Comparison of ENCODE assay signal across 8 mouse cellular contexts in the genomic region with DNA sequence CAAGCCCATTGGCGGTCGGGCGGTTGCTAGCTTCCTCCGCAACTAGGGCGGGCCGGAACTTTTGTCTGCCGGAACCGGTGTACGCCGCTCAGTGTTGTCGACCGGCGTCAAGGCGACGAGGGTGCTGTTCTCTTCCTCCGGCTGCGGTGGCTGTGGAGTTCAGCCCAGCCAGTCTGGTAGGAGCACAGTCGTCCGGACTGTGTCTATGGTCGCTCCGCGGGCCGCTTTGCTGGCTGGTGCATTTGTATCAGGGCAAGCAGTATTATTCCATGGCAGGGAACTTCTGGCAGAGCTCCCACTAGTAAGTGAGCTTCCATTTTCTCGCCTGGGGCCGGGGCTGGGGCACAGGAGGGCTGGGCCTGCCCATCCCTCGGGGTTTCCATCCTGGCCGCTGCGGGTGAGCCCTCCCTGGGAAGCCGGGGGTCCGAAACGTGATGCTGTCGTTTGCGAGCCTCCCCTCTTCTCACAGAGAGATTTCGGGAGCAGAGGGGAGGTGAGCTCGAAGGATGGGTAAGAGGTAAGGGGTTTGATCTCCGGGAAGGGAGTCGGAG. TPM values are rescaled to one million over a fixed set of nuclear protein-coding genes. Genes with fewer than 3 reads are reported as not detected.
DNase-seq lines count a peak whose midpoint lies in the region; ATAC-seq and TF ChIP-seq lines count a peak whose summit lies in the region.

Gene Ccnc (plus strand): TSS at position 87 of the 551 bp plus-strand sequence.

- peak; percentile 68; the same call in 1 of the 2 replicates for TF ChIP-seq POLR2A in brain, embryonic 14.5 days (IDR thresholded peaks at IDR 0.05; ENCODE audit: borderline replicate concordance, extremely low read depth, insufficient read depth, insufficient read length, poor library complexity, severe bottlenecking)
- peak; percentile 65 for TF ChIP-seq POLR2A in liver, adult 2 months (IDR thresholded peaks at IDR 0.05; ENCODE audit: extremely low read depth, insufficient read depth, low read length)
- TF ChIP-seq POLR2A in myocyte (IDR thresholded peaks at IDR 0.05; ENCODE audit: insufficient read length, low read depth), result peak; percentile 98

- no peaks in the 10 kb centered on the region for H3K9me3 ChIP-seq in erythroblast, embryonic 14.5 days (ENCODE audit: control insufficient read depth, low read length)
- H3K9me3 ChIP-seq in heart, embryonic 11.5 days (replicated peaks; ENCODE audit: control insufficient read depth, low read length), result no peaks in the 10 kb centered on the region
- H3K9me3 ChIP-seq in kidney, embryonic 16.5 days (ENCODE audit: low read length), result no peaks in the 10 kb centered on the region

- under 1% methylated on average over 37 of the region's 37 CpGs for WGBS in heart, embryonic 11.5 days (ENCODE audit: insufficient replicate concordance)
- WGBS in kidney, embryonic 16.5 days, result under 1% methylated on average over 37 of the region's 37 CpGs
- under 1% methylated on average over 37 of the region's 37 CpGs for WGBS in liver, adult 2 months

- H3K27me3 ChIP-seq in C2C12 (ENCODE audit: control insufficient read depth, insufficient read depth, insufficient read length), result no peaks in the 10 kb centered on the region
- H3K27me3 ChIP-seq in erythroblast, embryonic 14.5 days (ENCODE audit: control insufficient read depth), result peaks cover 7% of the 10 kb centered on the region
- no peaks in the 10 kb centered on the region for H3K27me3 ChIP-seq in heart, embryonic 11.5 days (ENCODE audit: control insufficient read depth, insufficient read depth, low read length)
- no peaks in the 10 kb centered on the region for H3K27me3 ChIP-seq in kidney, embryonic 16.5 days (ENCODE audit: insufficient read depth, low read length)
- H3K27me3 ChIP-seq in liver, adult 2 months (ENCODE audit: control insufficient read depth, insufficient read depth, low read length), result no peaks in the 10 kb centered on the region
- no peaks in the 10 kb centered on the region for H3K27me3 ChIP-seq in myocyte (ENCODE audit: control insufficient read depth, insufficient read depth, insufficient read length)
- no peaks in the 10 kb centered on the region for H3K27me3 ChIP-seq in splenic B cell, adult 2 months (ENCODE audit: control insufficient read depth, insufficient read depth, low read length, poor library complexity, severe bottlenecking)

- peaks cover 35% of the 10 kb centered on the region for H3K79me2 ChIP-seq in C2C12 (ENCODE audit: control insufficient read depth, insufficient read depth)
- no peaks in the 10 kb centered on the region; the same call in 1 of the 2 replicates for H3K79me2 ChIP-seq in liver, adult 2 months (ENCODE audit: control insufficient read depth, insufficient read depth, low read length)
- H3K79me2 ChIP-seq in myocyte (ENCODE audit: control insufficient read depth, insufficient read depth), result peaks cover 26% of the 10 kb centered on the region

- H3K36me3 ChIP-seq in C2C12 (ENCODE audit: control insufficient read depth, insufficient read depth), result peaks cover 7% of the 10 kb centered on the region
- H3K36me3 ChIP-seq in erythroblast, embryonic 14.5 days (ENCODE audit: control insufficient read depth), result peaks cover 5% of the 10 kb centered on the region
- H3K36me3 ChIP-seq in heart, embryonic 11.5 days (ENCODE audit: control insufficient read depth, insufficient read depth, low read length), result no peaks in the 10 kb centered on the region
- no peaks in the 10 kb centered on the region for H3K36me3 ChIP-seq in kidney, embryonic 16.5 days (ENCODE audit: insufficient read depth, low read length)
- H3K36me3 ChIP-seq in liver, adult 2 months (ENCODE audit: control insufficient read depth, insufficient read depth, low read length), result no peaks in the 10 kb centered on the region; the same call in 1 of the 2 replicates
- peaks cover 1% of the 10 kb centered on the region for H3K36me3 ChIP-seq in myocyte (ENCODE audit: control insufficient read depth, insufficient read depth)
- H3K36me3 ChIP-seq in splenic B cell, adult 2 months (ENCODE audit: control insufficient read depth, insufficient read depth, low read length, poor library complexity, severe bottlenecking), result 0 out of 2 replicates have a peak, but pooled peaks cover under 1% of the 10 kb centered on the region

- H3K4me1 ChIP-seq in erythroblast, embryonic 14.5 days (ENCODE audit: control insufficient read depth), result peaks cover 19% of the 10 kb centered on the region
- H3K4me1 ChIP-seq in heart, embryonic 11.5 days (ENCODE audit: control insufficient read depth, insufficient read depth, low read length), result peaks cover 2% of the 10 kb centered on the region; the same call in 1 of the 2 replicates
- H3K4me1 ChIP-seq in kidney, embryonic 16.5 days (ENCODE audit: insufficient read depth, low read length), result peaks cover 5% of the 10 kb centered on the region
- H3K4me1 ChIP-seq in liver, adult 2 months (ENCODE audit: control insufficient read depth, insufficient read depth, low read length), result peaks cover 3% of the 10 kb centered on the region; the same call in 1 of the 2 replicates

- H3K9ac ChIP-seq in heart, embryonic 11.5 days (ENCODE audit: low read depth, low read length), result peak within 1 kb of the TSS; percentile 88
- H3K9ac ChIP-seq in kidney, embryonic 16.5 days (replicated peaks; ENCODE audit: low read length), result peak within 1 kb of the TSS; percentile 82
- peak within 1 kb of the TSS; percentile 73 for H3K9ac ChIP-seq in liver, adult 2 months (ENCODE audit: low read depth, low read length)

- H3K4me3 ChIP-seq in C2C12 (ENCODE audit: insufficient read depth, poor library complexity, severe bottlenecking) (peak within 1 kb of the TSS; percentile 80), myocyte (peak within 1 kb of the TSS; percentile 87)
- H3K4me3 ChIP-seq in erythroblast, embryonic 14.5 days (replicated peaks), result peak within 1 kb of the TSS; percentile 73
- H3K4me3 ChIP-seq in heart, embryonic 11.5 days (ENCODE audit: low read depth, low read length), result peak within 1 kb of the TSS; percentile 89
- peak within 1 kb of the TSS; percentile 78 for H3K4me3 ChIP-seq in kidney, embryonic 16.5 days (ENCODE audit: low read length)
- peak within 1 kb of the TSS; percentile 86 for H3K4me3 ChIP-seq in liver, adult 2 months (ENCODE audit: insufficient read depth, low read depth, low read length)

- ATAC-seq in heart, embryonic 11.5 days (replicated peaks; ENCODE audit: insufficient number of reproducible peaks, low FRiP score, low TSS enrichment), result peak; percentile 95
- ATAC-seq in kidney, embryonic 16.5 days (ENCODE audit: low FRiP score, low TSS enrichment), result peak; percentile 98

- H3ac ChIP-seq in C2C12 (ENCODE audit: control insufficient read depth, insufficient read length, low read depth) (peak within 1 kb of the TSS; percentile 78), myocyte (ENCODE audit: control insufficient read depth, insufficient read length) (peak within 1 kb of the TSS; percentile 41)

- peak within 1 kb of the TSS; percentile 77 for H3K4me2 ChIP-seq in heart, embryonic 11.5 days
- peak within 1 kb of the TSS; percentile 60 for H3K4me2 ChIP-seq in kidney, embryonic 16.5 days (replicated peaks; ENCODE audit: low read depth, low read length)
- peak within 1 kb of the TSS; percentile 88 for H3K4me2 ChIP-seq in myocyte (ENCODE audit: low read depth)

- DNase-seq in brain, embryonic 14.5 days (ENCODE audit: low read depth), result peak; percentile 98
- DNase-seq in liver, adult 2 months (ENCODE audit: extremely low read depth, low read depth, low spot score), result peak; percentile 84
- DNase-seq in splenic B cell, adult 2 months (ENCODE audit: low read depth, low spot score), result peak; percentile 91

- peak within 1 kb of the TSS; percentile 61 for H3K27ac ChIP-seq in heart, embryonic 11.5 days (ENCODE audit: low read depth, low read length)
- peak within 1 kb of the TSS; percentile 85 for H3K27ac ChIP-seq in kidney, embryonic 16.5 days (ENCODE audit: low read length)
- peak within 1 kb of the TSS; percentile 18; the same call in 1 of the 2 replicates for H3K27ac ChIP-seq in liver, adult 2 months (replicated peaks; ENCODE audit: insufficient read depth, low read depth, low read length)

- no peak for TF ChIP-seq CTCF in C2C12 (IDR thresholded peaks at IDR 0.05; ENCODE audit: control insufficient read depth, insufficient read depth, insufficient read length)
- TF ChIP-seq CTCF in brain, embryonic 14.5 days (IDR thresholded peaks at IDR 0.05; ENCODE audit: borderline replicate concordance, extremely low read depth, insufficient read depth, insufficient read length), result no peak
- TF ChIP-seq CTCF in liver, adult 2 months (IDR thresholded peaks at IDR 0.05; ENCODE audit: low read depth, low read length), result no peak

- peaks cover 20% of the 10 kb centered on the region for H3K79me3 ChIP-seq in C2C12 (ENCODE audit: low read depth)

TF ChIP-seq in C2C12, 6 proteins besides CTCF, POLR2A, EP300 and RAD21:
- TF ChIP-seq MAX (IDR thresholded peaks at IDR 0.05), result no peak
- no peak for TF ChIP-seq CEBPB (IDR thresholded peaks at IDR 0.05; ENCODE audit: low read depth)
- no peak for TF ChIP-seq MYOG (IDR thresholded peaks at IDR 0.05; ENCODE audit: control insufficient read depth, extremely low read depth, insufficient read length)
- no peak for TF ChIP-seq MYOD1 (IDR thresholded peaks at IDR 0.05; ENCODE audit: control insufficient read depth, insufficient read length, low read depth)
- TF ChIP-seq USF1 (IDR thresholded peaks at IDR 0.05; ENCODE audit: low read depth), result no peak
- no peak for TF ChIP-seq FOSL1 (IDR thresholded peaks at IDR 0.05; ENCODE audit: insufficient read depth, low read length, poor library complexity, severe bottlenecking)
TF ChIP-seq in C2C12: peak in this region for 0.

TF ChIP-seq in myocyte, 11 proteins besides CTCF, POLR2A, EP300 and RAD21 (continues in another document):
- TF ChIP-seq REST (IDR thresholded peaks at IDR 0.05; ENCODE audit: insufficient read depth, insufficient read length) (peak; percentile 60), E2F4 (IDR thresholded peaks at IDR 0.05; ENCODE audit: insufficient read depth) (peak; percentile 1), SRF (IDR thresholded peaks at IDR 0.05; ENCODE audit: control insufficient read depth, insufficient read length, low read depth) (peak; percentile 22), MYOD1 (IDR thresholded peaks at IDR 0.05; ENCODE audit: control insufficient read depth in 1 of 3, insufficient read length in 2 of 3, low read depth in 2 of 3) (peak in 2 of 3 experiments; percentile 18 to 37), TCF12 (IDR thresholded peaks at IDR 0.05; ENCODE audit: insufficient read depth, poor library complexity, severe bottlenecking) (no peak), TCF3 (IDR thresholded peaks at IDR 0.05; ENCODE audit: insufficient read length, low read depth) (no peak), USF1 (IDR thresholded peaks at IDR 0.05; ENCODE audit: low read depth) (no peak)

RNA-seq across cellular contexts. Expression of gene Ccnc, which starts in this region (rescaled TPM):
- 7.4 TPM for polyA plus RNA-seq in C2C12 (2012; fragmentation: generic; extraction: Trizol)
- polyA plus RNA-seq in brain, embryonic 14.5 days (2012; rRNA removed), result 27.0 and 28.5 TPM in 2 replicates
- 0.04 and 0.11 TPM in 2 replicates for polyA plus RNA-seq in erythroblast, embryonic 14.5 days (2012)
- polyA plus RNA-seq in heart, embryonic 11.5 days (2014; fragmentation: Nextera tagmentation; extraction: Ambion mirVana), result 29.5 and 31.0 TPM in 2 replicates
- 40.2 and 40.7 TPM in 2 replicates for polyA plus RNA-seq in kidney, embryonic 16.5 days (2015; fragmentation: Nextera tagmentation; extraction: Ambion mirVana)
- 15.9 and 19.0 TPM in 2 replicates for total RNA-seq in liver, adult 2 months (2014; rRNA removed)
- 4.4 and 6.0 TPM in 2 replicates for polyA plus RNA-seq in liver, adult 2 months (2012; rRNA removed)
- 8.5 TPM for polyA plus RNA-seq in myocyte (2012; fragmentation: generic; extraction: Trizol)

Comparison
In these comparisons a context has a peak if more than half of its experiments do, and no peak if none do; other contexts are left out.
1. Peak in every context shown above with its lines: DNase-seq, ATAC-seq, H3K4me3 ChIP-seq and H3K27ac ChIP-seq.
2. H3K27ac ChIP-seq: peak in every context shown above with its lines; median percentile 85 in kidney, embryonic 16.5 days; 61 in heart, embryonic 11.5 days; 18 in liver, adult 2 months.